Mouse (Mus musculus): ENCODE data around the gene Spty2d1.

DNA sequence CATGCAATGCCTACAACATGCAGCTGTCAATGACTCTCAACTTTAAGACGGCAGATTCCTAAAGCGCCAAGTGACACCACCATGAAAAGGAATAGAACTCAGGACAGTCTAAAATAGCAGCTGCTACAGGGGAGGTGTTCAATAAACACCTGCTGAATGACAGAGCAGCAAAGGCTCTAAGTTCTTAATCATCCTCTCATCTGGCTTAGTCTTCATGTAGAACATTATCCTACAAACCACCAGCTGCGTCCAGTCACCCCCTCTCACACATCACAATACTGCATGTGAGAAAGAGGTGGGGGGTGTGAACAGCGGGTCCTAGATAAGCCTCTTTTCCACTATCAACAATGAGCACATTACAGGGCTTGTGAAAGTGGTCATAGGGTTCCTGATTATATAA lies 11.2 kb downstream of the Spty2d1 start:
- no peak for TF ChIP-seq EP300 (IDR thresholded peaks at IDR 0.05; ENCODE audit: low read depth)
- no peak for TF ChIP-seq CTCF (IDR thresholded peaks at IDR 0.05; ENCODE audit: low read depth)
